Mouse (Mus musculus): ENCODE measurements at regions not wholly inside any gene's neighbourhood (a gene's known extent, or its start where the extent isn't known, plus 50 kb on each side); places are given as distances from the start of the nearest gene placed in this dataset.

DNA sequence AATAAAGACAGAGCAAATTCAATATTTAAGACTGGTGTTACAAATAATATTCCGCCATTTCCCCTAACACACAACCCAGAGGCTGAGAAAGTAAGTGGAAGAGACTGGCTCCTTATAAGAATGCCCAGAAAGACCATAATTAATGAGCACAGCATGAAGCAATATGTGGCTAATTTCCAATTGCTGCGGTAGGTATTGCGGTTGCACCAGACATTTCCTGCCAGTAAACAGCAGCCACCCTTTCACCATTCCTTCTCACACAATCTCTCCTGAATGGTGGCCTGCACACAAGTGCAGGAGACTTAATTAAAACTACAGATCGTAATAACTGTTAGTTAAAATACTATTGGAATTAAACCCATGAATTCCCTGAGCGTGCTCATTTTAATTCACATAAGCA lies 71.8 kb upstream of the Pabpc6 start:
- H3K4me1 ChIP-seq (ENCODE audit: control insufficient read depth, insufficient read depth, low read length): no peaks in the 10 kb centered on the region
- H3K4me3 ChIP-seq (replicated peaks; ENCODE audit: extremely low read depth, low read depth, low read length): no peak overlapping the region
- DNase-seq: no peak
- 81% methylated on average over 5 of the region's 5 CpGs for WGBS
- no peak for TF ChIP-seq CTCF (IDR thresholded peaks at IDR 0.05; ENCODE audit: insufficient read depth, low read length)
- no peak for TF ChIP-seq POLR2A (IDR thresholded peaks at IDR 0.05; ENCODE audit: borderline replicate concordance, extremely low read depth, low read depth, low read length)

DNA sequence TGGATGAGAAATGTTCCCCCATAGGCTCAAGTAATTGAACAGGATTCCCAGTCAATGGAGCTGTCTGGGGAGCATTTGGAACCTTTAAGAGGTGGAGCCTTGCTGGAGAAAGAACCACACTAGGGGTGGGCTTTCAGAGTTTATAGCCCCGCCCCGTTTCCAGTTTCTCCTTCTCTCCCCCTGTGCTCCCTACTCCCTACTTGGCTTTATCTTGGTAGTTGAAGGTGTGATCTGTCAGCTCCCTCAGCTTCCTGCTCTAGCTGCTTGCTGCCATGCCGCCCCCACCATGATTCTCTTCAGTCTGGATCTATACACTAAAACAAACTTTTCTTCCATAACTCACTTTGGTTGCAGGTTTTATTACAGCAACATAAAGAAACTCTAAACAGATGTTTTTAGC lies 59.5 kb upstream of the Pabpc6 start:
- Histone ChIP-seq H3K4me3 (replicated peaks; ENCODE audit: extremely low read depth, low read depth, low read length) (no peak overlapping the region), H3K4me1 (ENCODE audit: control insufficient read depth, insufficient read depth, low read length) (no peaks in the 10 kb centered on the region; the same call in 1 of the 2 replicates)
- 46% methylated on average over 3 of the region's 3 CpGs for WGBS
- no peak for TF ChIP-seq POLR2A (IDR thresholded peaks at IDR 0.05; ENCODE audit: borderline replicate concordance, extremely low read depth, low read depth, low read length)
- DNase-seq: no peak

DNA sequence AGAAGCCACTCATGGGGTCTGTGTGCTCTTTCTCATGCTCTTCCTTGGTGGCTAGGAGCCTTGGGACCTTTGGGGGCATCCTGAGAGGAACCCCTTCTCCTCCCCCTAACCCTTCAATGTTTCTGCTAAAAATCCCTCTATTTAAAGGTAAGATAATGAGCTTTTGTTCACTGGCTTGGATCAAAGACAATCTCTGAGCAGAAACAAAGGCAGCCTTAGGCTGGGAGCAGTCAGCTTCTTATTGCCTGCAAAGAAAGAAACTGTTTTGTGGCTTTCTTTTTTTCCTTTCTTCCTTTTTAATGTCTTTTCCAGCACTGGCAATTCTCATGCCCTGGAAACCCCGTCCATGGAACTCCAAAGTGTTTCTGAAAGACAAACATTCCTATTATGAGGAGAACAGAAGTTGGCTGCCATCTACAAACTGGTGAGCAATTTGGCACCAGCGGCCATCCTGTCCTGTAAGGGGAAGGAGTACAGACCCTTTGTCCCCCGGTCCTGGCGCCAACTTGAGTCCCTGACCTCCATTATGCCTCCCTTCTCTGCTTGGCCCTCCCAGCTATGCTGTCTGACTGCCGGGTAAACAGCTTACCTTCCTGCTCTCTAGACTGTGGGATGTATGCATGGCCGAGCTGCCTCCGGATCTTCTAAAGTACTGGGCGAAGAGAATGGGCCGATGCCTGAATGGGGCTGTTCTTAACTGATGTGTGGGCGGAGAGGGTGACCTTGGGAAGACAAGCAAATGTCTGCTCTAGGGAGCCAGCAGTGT lies 56.4 kb upstream of the Pabpc6 start:
- no peak for TF ChIP-seq POLR2A (IDR thresholded peaks at IDR 0.05; ENCODE audit: borderline replicate concordance, extremely low read depth, low read depth, low read length)
- no peak for TF ChIP-seq CTCF (IDR thresholded peaks at IDR 0.05; ENCODE audit: insufficient read depth, low read length)
- no peak for DNase-seq
- Histone ChIP-seq H3K4me3 (replicated peaks; ENCODE audit: extremely low read depth, low read depth, low read length) (no peak overlapping the region), H3K4me1 (ENCODE audit: control insufficient read depth, insufficient read depth, low read length) (no peaks in the 10 kb centered on the region; the same call in 1 of the 2 replicates)
- WGBS: 33% methylated on average over 10 of the region's 10 CpGs

- Histone ChIP-seq H3K4me1 (ENCODE audit: control insufficient read depth, insufficient read depth, low read length) (no peaks in the 10 kb centered on the region; the same call in 1 of the 2 replicates), H3K4me3 (replicated peaks; ENCODE audit: extremely low read depth, low read depth, low read length) (no peak overlapping the region)
- no peak for DNase-seq
- WGBS: 26% methylated on average over 4 of the region's 4 CpGs
- TF ChIP-seq CTCF (IDR thresholded peaks at IDR 0.05; ENCODE audit: insufficient read depth, low read length) (no peak), POLR2A (IDR thresholded peaks at IDR 0.05; ENCODE audit: borderline replicate concordance, extremely low read depth, low read depth, low read length) (no peak)
Measured at GRCm38 (mm10) chr17:9723484-9723883, 54.0 kb upstream of the Pabpc6 start.

GRCm38 (mm10) chr17:9722709-9723108 lies 53.2 kb upstream of the Pabpc6 start:
- no peak for DNase-seq
- WGBS: 35% methylated on average over 4 of the region's 4 CpGs
- TF ChIP-seq CTCF (IDR thresholded peaks at IDR 0.05; ENCODE audit: insufficient read depth, low read length) (no peak), POLR2A (IDR thresholded peaks at IDR 0.05; ENCODE audit: borderline replicate concordance, extremely low read depth, low read depth, low read length) (no peak)
- no peak overlapping the region for H3K4me3 ChIP-seq (replicated peaks; ENCODE audit: extremely low read depth, low read depth, low read length)
- H3K4me1 ChIP-seq (ENCODE audit: control insufficient read depth, insufficient read depth, low read length): no peaks in the 10 kb centered on the region; the same call in 1 of the 2 replicates

Data from lung, adult 2 months (tissue).